Mouse (Mus musculus): ENCODE data around the gene Opn4. TPM values are rescaled to one million over a fixed set of nuclear protein-coding genes. Genes with fewer than 3 reads are reported as not detected.

The Opn4 gene
- 5.0 and 5.6 TPM in 2 replicates for polyA plus RNA-seq (2015; fragmentation: Nextera tagmentation; extraction: Ambion mirVana)

- ATAC-seq (replicated peaks; ENCODE audit: insufficient number of reproducible peaks, insufficient read depth, low FRiP score, low read depth): no peak
- WGBS: 79% methylated on average over 8 of the region's 8 CpGs
Observed at GRCm38 (mm10) chr14:34599941-34600340, at the start of gene Opn4. Opn4 (minus strand) TSS chr14:34600142.

GRCm38 (mm10) chr14:34647870-34648475 is 48.0 kb upstream of the Opn4 start:
- Histone ChIP-seq H3K4me2 (no peak overlapping the region), H3K9ac (no peak overlapping the region), H3K27me3 (no peaks in the 10 kb centered on the region), H3K4me1 (replicated peaks) (no peaks in the 10 kb centered on the region), H3K36me3 (no peaks in the 10 kb centered on the region), H3K9me3 (replicated peaks) (no peaks in the 10 kb centered on the region), H3K4me3 (no peak overlapping the region), H3K27ac (no peak overlapping the region)
- WGBS: 80% methylated on average over 8 of the region's 8 CpGs
- no peak for ATAC-seq (replicated peaks; ENCODE audit: insufficient number of reproducible peaks, insufficient read depth, low FRiP score, low read depth)

More at GRCm38 (mm10) chr14:34599941-34600340, at the start of gene Opn4:
- H3K4me2 ChIP-seq: no peak within 1 kb of the TSS
- H3K9ac ChIP-seq: no peak within 1 kb of the TSS
- H3K36me3 ChIP-seq: no peaks in the 10 kb centered on the region
- H3K4me3 ChIP-seq: no peak within 1 kb of the TSS
- no peaks in the 10 kb centered on the region for H3K9me3 ChIP-seq (replicated peaks)
- H3K27me3 ChIP-seq: no peaks in the 10 kb centered on the region
- peaks cover 13% of the 10 kb centered on the region for H3K4me1 ChIP-seq (replicated peaks)
- H3K27ac ChIP-seq: no peak within 1 kb of the TSS

GRCm38 (mm10) chr14:34644140-34644539 is 44.2 kb upstream of the Opn4 start:
- no peak for ATAC-seq (replicated peaks; ENCODE audit: insufficient number of reproducible peaks, insufficient read depth, low FRiP score, low read depth)
- Histone ChIP-seq H3K9me3 (replicated peaks) (no peaks in the 10 kb centered on the region), H3K27me3 (no peaks in the 10 kb centered on the region), H3K4me3 (no peak overlapping the region), H3K4me2 (no peak overlapping the region), H3K27ac (no peak overlapping the region), H3K36me3 (no peaks in the 10 kb centered on the region), H3K9ac (no peak overlapping the region), H3K4me1 (replicated peaks) (no peaks in the 10 kb centered on the region)
- 65% methylated on average over 7 of the region's 7 CpGs for WGBS

- no peak overlapping the region for H3K4me3 ChIP-seq
- no peak for ATAC-seq (replicated peaks; ENCODE audit: insufficient number of reproducible peaks, insufficient read depth, low FRiP score, low read depth)
Observed at GRCm38 (mm10) chr14:34635721-34636120, 35.8 kb upstream of the Opn4 start.

DNA sequence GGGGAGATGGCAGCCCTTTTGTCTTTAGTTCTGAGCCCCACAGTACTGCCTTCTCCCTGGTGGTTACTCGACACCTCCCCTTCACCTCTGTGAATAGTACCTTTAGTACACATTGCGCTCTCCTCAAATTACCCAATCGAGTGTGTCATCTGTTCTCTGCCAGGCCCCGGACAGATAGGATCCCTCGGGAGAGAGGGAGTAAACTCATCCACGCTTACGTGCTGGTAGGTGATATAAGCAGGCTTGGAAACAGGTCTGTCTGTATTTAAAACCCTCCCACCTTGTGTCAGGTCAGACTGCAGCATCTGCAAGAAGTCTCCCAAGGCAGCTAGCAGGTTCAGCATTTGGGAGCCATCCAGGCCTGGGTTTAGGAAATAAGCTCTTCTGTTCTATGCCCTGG is 35.2 kb upstream of the Opn4 start:
- H3K4me2 ChIP-seq: no peak overlapping the region
- H3K4me1 ChIP-seq (replicated peaks): no peaks in the 10 kb centered on the region
- no peaks in the 10 kb centered on the region for H3K27me3 ChIP-seq
- no peaks in the 10 kb centered on the region for H3K36me3 ChIP-seq
- WGBS: 43% methylated on average over 7 of the region's 7 CpGs
- no peak overlapping the region for H3K9ac ChIP-seq
- no peak overlapping the region for H3K27ac ChIP-seq
- no peak overlapping the region for H3K4me3 ChIP-seq
- no peaks in the 10 kb centered on the region for H3K9me3 ChIP-seq (replicated peaks)
- no peak for ATAC-seq (replicated peaks; ENCODE audit: insufficient number of reproducible peaks, insufficient read depth, low FRiP score, low read depth)

More at GRCm38 (mm10) chr14:34635721-34636120, 35.8 kb upstream of the Opn4 start:
- Histone ChIP-seq H3K4me1 (replicated peaks) (no peaks in the 10 kb centered on the region), H3K27ac (no peak overlapping the region), H3K9ac (no peak overlapping the region), H3K9me3 (replicated peaks) (no peaks in the 10 kb centered on the region), H3K36me3 (no peaks in the 10 kb centered on the region), H3K27me3 (no peaks in the 10 kb centered on the region), H3K4me2 (no peak overlapping the region)
- 84% methylated on average over 6 of the region's 6 CpGs for WGBS

DNA sequence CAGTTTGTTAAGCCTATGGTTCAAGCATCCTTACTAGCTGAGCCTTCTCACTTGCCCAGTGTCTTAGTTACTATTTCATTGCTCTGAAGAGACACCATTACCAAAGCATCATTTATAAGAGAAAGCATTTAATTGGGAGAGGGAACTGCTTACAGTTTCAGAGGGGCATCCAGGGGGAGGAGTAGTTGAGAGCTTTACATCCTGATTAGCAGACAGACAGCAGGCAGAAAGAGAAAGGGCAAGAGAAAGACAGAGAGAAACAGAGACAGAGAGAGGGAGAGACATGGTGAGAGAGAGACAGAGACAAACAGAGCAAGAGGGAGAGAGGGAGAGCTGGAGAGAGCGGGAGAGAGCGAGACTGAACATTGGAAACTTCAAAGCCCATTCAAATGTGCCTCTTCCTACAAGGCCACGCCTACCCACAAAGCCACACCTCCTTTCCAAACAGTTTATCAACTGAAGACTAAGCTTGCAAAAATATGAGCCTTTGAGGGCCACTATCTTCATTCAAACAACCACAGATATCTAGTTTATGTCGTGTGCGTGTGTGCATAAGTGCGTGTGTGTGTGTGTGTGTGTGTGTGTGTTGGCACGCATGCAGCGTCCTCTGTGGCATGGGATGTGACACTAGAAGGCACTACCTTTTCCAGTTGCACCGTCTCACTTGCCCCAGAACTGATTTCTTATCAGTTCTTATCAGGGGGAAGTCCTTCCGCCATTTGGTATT is 32.9 kb upstream of the Opn4 start:
- no peaks in the 10 kb centered on the region for H3K27me3 ChIP-seq
- no peak for ATAC-seq (replicated peaks; ENCODE audit: insufficient number of reproducible peaks, insufficient read depth, low FRiP score, low read depth)
- 56% methylated on average over 10 of the region's 10 CpGs for WGBS
- H3K9ac ChIP-seq: no peak overlapping the region
- no peak overlapping the region for H3K4me3 ChIP-seq
- H3K36me3 ChIP-seq: no peaks in the 10 kb centered on the region
- H3K9me3 ChIP-seq (replicated peaks): no peaks in the 10 kb centered on the region
- no peak overlapping the region for H3K4me2 ChIP-seq
- H3K4me1 ChIP-seq (replicated peaks): no peaks in the 10 kb centered on the region
- no peak overlapping the region for H3K27ac ChIP-seq

GRCm38 (mm10) chr14:34626824-34627223 is 26.9 kb upstream of the Opn4 start:
- Histone ChIP-seq H3K4me2 (no peak overlapping the region), H3K9me3 (replicated peaks) (no peaks in the 10 kb centered on the region), H3K9ac (no peak overlapping the region), H3K27ac (no peak overlapping the region), H3K36me3 (no peaks in the 10 kb centered on the region), H3K4me1 (replicated peaks) (peaks cover 4% of the 10 kb centered on the region), H3K4me3 (no peak overlapping the region), H3K27me3 (no peaks in the 10 kb centered on the region)
- ATAC-seq (replicated peaks; ENCODE audit: insufficient number of reproducible peaks, insufficient read depth, low FRiP score, low read depth): no peak
- WGBS: 68% methylated on average over 7 of the region's 7 CpGs

DNA sequence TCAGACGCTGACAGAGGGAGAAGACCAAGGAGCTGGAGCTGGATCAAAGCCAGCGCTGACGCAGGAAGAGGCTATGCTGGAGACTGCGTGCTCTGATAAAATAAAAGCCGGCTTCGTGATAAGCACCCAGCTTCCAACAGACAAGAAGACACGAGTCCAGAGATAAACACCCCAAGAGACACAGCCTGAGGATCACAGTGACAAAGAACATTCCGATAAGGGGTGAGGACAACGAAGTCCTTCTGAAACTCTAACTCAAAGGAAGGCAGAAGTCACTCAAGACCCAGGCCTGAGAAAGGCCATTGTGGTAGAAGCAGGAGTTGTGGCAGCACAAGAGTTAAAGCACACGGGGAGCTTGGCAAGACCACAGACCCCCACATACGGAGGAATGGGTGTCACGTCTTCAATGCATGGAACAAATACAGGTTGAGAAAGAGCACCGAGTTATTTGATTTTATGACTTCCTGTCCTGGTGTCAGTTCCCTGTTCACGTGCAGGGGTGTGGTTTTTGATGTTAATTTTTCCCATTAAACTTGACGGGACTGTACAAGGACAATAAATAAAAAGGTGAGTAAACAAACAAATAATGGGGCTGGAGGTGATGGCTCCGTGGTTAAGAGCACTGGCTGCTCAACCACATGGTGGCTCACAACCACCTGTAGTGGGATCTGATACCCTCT is 23.7 kb upstream of the Opn4 start:
- H3K36me3 ChIP-seq: no peaks in the 10 kb centered on the region
- H3K27me3 ChIP-seq: no peaks in the 10 kb centered on the region
- H3K9ac ChIP-seq: no peak overlapping the region
- H3K4me3 ChIP-seq: no peak overlapping the region
- WGBS: 34% methylated on average over 16 of the region's 16 CpGs
- peak overlapping the region; percentile 13; the same call in 1 of the 2 replicates for H3K4me2 ChIP-seq
- H3K9me3 ChIP-seq (replicated peaks): no peaks in the 10 kb centered on the region
- H3K27ac ChIP-seq: no peak overlapping the region
- peaks cover 10% of the 10 kb centered on the region for H3K4me1 ChIP-seq (replicated peaks)
- ATAC-seq (replicated peaks; ENCODE audit: insufficient number of reproducible peaks, insufficient read depth, low FRiP score, low read depth): no peak

DNA sequence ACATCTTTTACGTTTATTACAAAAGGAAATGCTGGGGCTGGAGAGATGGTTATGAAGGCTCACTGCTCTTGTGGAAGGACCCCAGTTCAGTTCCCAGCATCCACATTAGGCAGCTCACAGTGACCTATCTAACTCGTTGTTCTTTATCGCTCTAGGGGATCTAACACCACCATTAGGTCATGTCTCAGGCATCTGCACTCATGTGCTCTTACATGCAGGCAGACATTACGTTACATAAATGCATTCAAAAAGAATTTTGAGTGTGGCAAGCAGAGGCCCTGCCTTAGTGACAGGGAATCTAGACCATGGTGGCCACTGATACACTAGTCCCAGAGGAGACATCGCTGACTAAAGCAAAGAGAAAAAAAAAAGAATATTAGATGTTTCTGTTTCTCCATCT is 23.1 kb upstream of the Opn4 start:
- no peaks in the 10 kb centered on the region for H3K36me3 ChIP-seq
- H3K9me3 ChIP-seq (replicated peaks): no peaks in the 10 kb centered on the region
- peaks cover 10% of the 10 kb centered on the region for H3K4me1 ChIP-seq (replicated peaks)
- no peak overlapping the region for H3K4me3 ChIP-seq
- H3K9ac ChIP-seq: no peak overlapping the region
- no peak overlapping the region for H3K4me2 ChIP-seq
- ATAC-seq (replicated peaks; ENCODE audit: insufficient number of reproducible peaks, insufficient read depth, low FRiP score, low read depth): no peak
- WGBS: 73% methylated on average over 5 of the region's 5 CpGs
- no peak overlapping the region for H3K27ac ChIP-seq
- H3K27me3 ChIP-seq: no peaks in the 10 kb centered on the region

DNA sequence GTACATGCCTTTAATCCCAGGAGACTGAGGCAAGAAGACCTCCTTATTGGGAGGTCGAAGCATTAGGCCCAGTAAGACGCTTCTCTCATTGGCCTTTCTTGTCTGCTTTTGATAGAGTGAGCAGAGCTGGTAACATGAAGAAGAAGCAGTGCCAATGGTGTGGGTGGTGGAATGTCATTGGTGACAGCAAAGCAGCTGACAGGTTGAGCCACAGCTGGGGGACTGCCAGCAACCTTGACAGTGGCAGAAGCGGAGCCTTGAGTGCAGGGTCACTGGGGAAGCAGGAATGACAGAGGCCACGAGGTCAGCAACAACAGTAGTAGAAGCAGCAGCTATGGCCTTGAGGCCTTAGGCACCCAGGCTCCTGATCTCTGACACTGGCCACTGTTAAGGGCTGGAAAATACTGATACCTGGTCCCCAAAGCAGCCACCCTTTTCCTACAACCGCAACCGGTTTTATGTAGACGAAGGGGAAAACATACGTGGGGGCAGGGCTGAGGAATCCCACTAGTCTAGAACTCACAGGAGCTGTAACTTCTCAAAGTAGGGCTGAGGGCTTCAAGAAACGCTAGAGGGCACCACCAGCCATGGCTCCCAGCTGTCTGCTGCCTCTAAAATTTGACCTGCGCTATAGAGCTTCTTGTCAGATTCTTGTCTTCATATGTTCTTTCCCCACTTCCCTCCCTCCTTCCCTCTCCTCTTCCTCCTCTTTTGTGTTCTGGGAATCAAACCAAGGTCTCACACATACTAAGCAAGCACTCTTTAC is 20.9 kb upstream of the Opn4 start:
- ATAC-seq (replicated peaks; ENCODE audit: insufficient number of reproducible peaks, insufficient read depth, low FRiP score, low read depth): no peak; the same call in 1 of the 2 replicates
- H3K27ac ChIP-seq: 0 out of 2 replicates have a peak overlapping the region, but pooled peaks have one; percentile 12

DNA sequence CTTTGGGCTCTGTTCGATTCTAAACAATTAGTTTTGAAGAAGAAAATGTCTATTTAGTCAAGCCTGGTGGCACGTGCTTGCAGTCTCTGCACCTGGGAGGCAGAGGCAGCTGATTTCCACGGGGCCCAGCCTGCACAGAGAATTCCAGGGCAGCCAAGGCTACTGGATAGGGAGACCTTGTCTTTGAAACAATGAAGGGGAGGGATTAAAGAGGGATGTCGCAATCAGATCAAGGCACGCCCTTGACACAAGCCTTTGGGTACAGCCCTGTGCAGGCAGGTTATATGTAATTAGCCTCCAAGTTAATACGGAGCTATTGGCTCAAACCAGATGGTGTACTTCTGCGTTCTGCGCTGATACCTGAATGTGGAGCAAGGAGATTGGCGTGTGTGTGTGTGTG is 18.9 kb upstream of the Opn4 start:
- Histone ChIP-seq H3K27ac (no peak overlapping the region), H3K9ac (no peak overlapping the region), H3K9me3 (replicated peaks) (no peaks in the 10 kb centered on the region), H3K36me3 (no peaks in the 10 kb centered on the region), H3K4me2 (no peak overlapping the region), H3K4me1 (replicated peaks) (peaks cover 27% of the 10 kb centered on the region), H3K27me3 (peaks cover 19% of the 10 kb centered on the region), H3K4me3 (no peak overlapping the region)
- no peak for ATAC-seq (replicated peaks; ENCODE audit: insufficient number of reproducible peaks, insufficient read depth, low FRiP score, low read depth)
- 47% methylated on average over 9 of the region's 9 CpGs for WGBS

More for the DNA sequence above, 20.9 kb upstream of the Opn4 start:
- Histone ChIP-seq H3K27me3 (peaks cover 9% of the 10 kb centered on the region), H3K4me1 (replicated peaks) (peaks cover 14% of the 10 kb centered on the region), H3K4me3 (no peak overlapping the region), H3K9ac (no peak overlapping the region), H3K9me3 (replicated peaks) (no peaks in the 10 kb centered on the region), H3K4me2 (no peak overlapping the region), H3K36me3 (no peaks in the 10 kb centered on the region)
- 15% methylated on average over 10 of the region's 10 CpGs for WGBS

Measured in heart, embryonic 15.5 days (tissue).